Mouse (Mus musculus) large intestine, adult 2 months (tissue): ENCODE results near the gene Vps35. TPM values are rescaled to one million over a fixed set of nuclear protein-coding genes. Genes with fewer than 3 reads are reported as not detected.

Experiments used
- DNase-seq: peaks from one replicate; pipeline ENCODE4 v3.0.0-alpha.2; 2012; ENCODE audit warnings: low read depth, low spot score
- WGBS: fragments of 180-500 bp; shearing (Covaris S2); methylation state at CpG from one replicate; pipeline ENCODE4 v1.1.7; 2018; 5-methylcytosine and 5-hydroxymethylcytosine counted together
- polyA plus RNA-seq: library from polyadenylated mRNA; depleted of rRNA; stranded (reverse); fragments of >200 nt; gene quantifications from 2 replicates; pipeline ENCODE4 v1.2.3, GENCODE M21; 2012; rRNA removed

The Vps35 gene
- polyA plus RNA-seq, 1 experiment: 19.7 TPM

DNA sequence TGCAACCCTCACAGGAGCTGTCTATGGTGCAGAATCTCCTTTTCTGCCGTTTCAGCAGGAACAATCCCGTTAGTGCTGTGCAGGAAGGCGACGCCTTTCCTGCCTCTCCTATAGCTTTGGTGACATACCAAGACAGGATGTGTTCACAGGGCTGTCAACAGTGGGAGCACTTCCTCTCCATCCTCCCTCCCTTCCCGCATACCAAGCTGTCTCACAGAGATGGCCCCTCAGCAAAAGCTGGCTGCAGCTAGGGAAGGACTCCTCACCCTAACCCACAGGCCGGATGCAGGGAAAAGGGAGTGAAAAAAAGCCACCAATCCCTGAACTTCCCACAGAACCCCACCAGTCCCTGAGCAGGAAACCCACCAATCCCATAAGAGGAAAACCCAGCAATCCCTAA lies 78.6 kb downstream of the Vps35 start:
- DNase-seq: no peak
- WGBS: 28% methylated on average over 6 of the region's 6 CpGs

DNA sequence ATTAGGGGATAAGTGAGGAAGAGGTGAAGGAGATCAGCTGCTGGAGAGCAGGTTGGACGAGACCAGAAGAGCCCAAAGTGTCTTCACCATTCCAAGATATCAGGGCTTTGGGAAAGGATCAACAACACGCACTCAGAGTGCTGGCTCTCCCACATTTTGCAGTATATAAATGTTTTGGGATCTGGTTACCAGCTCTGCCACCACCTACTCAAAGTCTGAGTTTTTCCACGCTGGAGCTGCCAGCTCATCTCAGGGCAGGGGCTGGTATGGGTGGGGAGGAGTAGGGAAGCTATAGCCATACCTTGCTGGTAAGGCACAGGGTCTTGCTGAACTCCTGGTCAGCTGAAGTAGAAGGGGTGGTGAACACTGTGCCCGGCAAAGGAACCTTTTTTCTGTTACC lies 79.4 kb downstream of the Vps35 start:
- WGBS: 64% methylated on average over 4 of the region's 4 CpGs
- DNase-seq: no peak

Other genes with a start within 250 kb of the Vps35 start
- gene Fbxw9, start 239.7 kb downstream of the Vps35 start, polyA plus RNA-seq: 33.9 and 40.8 TPM in 2 replicates
- 0.73 and 1.0 TPM in 2 replicates for gene Gm5741, start 231.8 kb downstream of the Vps35 start, polyA plus RNA-seq
- 33.3 and 41.4 TPM in 2 replicates for gene Dhps, start 228.0 kb downstream of the Vps35 start, polyA plus RNA-seq
- 121 and 139 TPM in 2 replicates for gene Wdr83os, start 219.1 kb downstream of the Vps35 start, polyA plus RNA-seq
- gene Wdr83, start 218.5 kb downstream of the Vps35 start, polyA plus RNA-seq: 29.4 and 33.9 TPM in 2 replicates
- 37.4 and 64.2 TPM in 2 replicates for gene Man2b1, start 216.5 kb downstream of the Vps35 start, polyA plus RNA-seq
- gene Zfp791, start 176.7 kb downstream of the Vps35 start, polyA plus RNA-seq: 0.96 and 1.5 TPM in 2 replicates
- not detected in 2 replicates for gene Cks1brt, start 147.9 kb downstream of the Vps35 start, polyA plus RNA-seq
- not detected in 2 replicates for gene Olfr371, start 73.8 kb downstream of the Vps35 start, polyA plus RNA-seq
- gene Orc6, start 170 bp downstream of the Vps35 start, polyA plus RNA-seq: 8.2 and 11.3 TPM in 2 replicates
- 0.05 and 0.10 TPM in 2 replicates for gene Mylk3, start 86.5 kb upstream of the Vps35 start, polyA plus RNA-seq
- gene 4921524J17Rik, start 133.0 kb upstream of the Vps35 start, polyA plus RNA-seq: 2.4 and 2.6 TPM in 2 replicates
- 4.7 and 4.9 TPM in 2 replicates for gene Gpt2, start 192.8 kb upstream of the Vps35 start, polyA plus RNA-seq